Mouse (Mus musculus) kidney, embryonic 16.5 days (tissue): ENCODE measurements around the gene Ppp1r1b. TPM values are rescaled to one million over a fixed set of nuclear protein-coding genes. Genes with fewer than 3 reads are reported as not detected.
"Not testable (repeated sequence)": the region's sequence is repeated elsewhere in the genome, so short reads cannot be mapped to it uniquely, and the experiment has no call there.

Experiments used
- ATAC-seq: fragments of 200-750 bp; cut with Nextera tagmentation; 2 replicates; pipeline ENCODE4 v1.8.0; 2017; ENCODE audit warnings: moderate TSS enrichment; ENCODE audit not compliant: low FRiP score, low TSS enrichment
- H3K27ac ChIP-seq: fragments of 300-500 bp; sonication (generic); 2 replicates; pipeline ENCODE4 v1.5.1; 2014; ENCODE audit warnings: low read length
- H3K27me3 ChIP-seq: fragments of 300-500 bp; sonication (generic); 2 replicates; pipeline ENCODE4 v1.6.1; 2014; ENCODE audit warnings: low read length, control low read depth, mixed read lengths; ENCODE audit not compliant: insufficient read depth
- H3K36me3 ChIP-seq: fragments of 300-500 bp; sonication (generic); 2 replicates; pipeline ENCODE4 v1.6.1; 2014; ENCODE audit warnings: low read length, control low read depth, mixed read lengths; ENCODE audit not compliant: insufficient read depth
- H3K4me1 ChIP-seq: fragments of 300-500 bp; sonication (generic); 2 replicates; pipeline ENCODE4 v1.6.1; 2014; ENCODE audit warnings: low read length, control low read depth, mixed read lengths; ENCODE audit not compliant: insufficient read depth
- H3K4me2 ChIP-seq: fragments of 300-500 bp; sonication (generic); replicated peaks from 2 replicates; pipeline ENCODE4 v1.6.1; 2014; ENCODE audit warnings: low read depth, low read length
- H3K4me3 ChIP-seq: fragments of 300-500 bp; sonication (generic); 2 replicates; pipeline ENCODE4 v1.5.1; 2014; ENCODE audit warnings: mild to moderate bottlenecking, low read length
- H3K9ac ChIP-seq: fragments of 300-500 bp; sonication (generic); replicated peaks from 2 replicates; pipeline ENCODE4 v1.6.1; 2014; ENCODE audit warnings: low read length
- H3K9me3 ChIP-seq: fragments of 300-500 bp; sonication (generic); 2 replicates; pipeline ENCODE4 v1.6.1; 2016; ENCODE audit warnings: low read length, control low read depth
- WGBS: fragments of 180-500 bp; shearing (Covaris S2); extraction: QIAGEN DNeasy Blood & Tissue Kit; methylation state at CpG from one replicate; pipeline ENCODE4 v1.1.7; 2014; 5-methylcytosine and 5-hydroxymethylcytosine counted together
- polyA plus RNA-seq: library from polyadenylated mRNA; unstranded; fragments of >200 nt; fragmentation: Nextera tagmentation; extraction: Ambion mirVana; gene quantifications from 2 replicates; pipeline ENCODE4 v1.2.1, GENCODE M21; 2015

Gene Ppp1r1b
- polyA plus RNA-seq, 1 experiment from 2014 or later = 5.8 TPM

- H3K4me2 ChIP-seq, H3K27ac ChIP-seq, H3K4me3 ChIP-seq, H3K9me3 ChIP-seq, ATAC-seq, H3K9ac ChIP-seq: not testable (repeated sequence)
- H3K4me1 ChIP-seq = peaks cover 12% of the 10 kb centered on the region; the same call in 1 of the 2 replicates
- 29% methylated on average over 2 of the region's 2 CpGs for WGBS
- H3K36me3 ChIP-seq = peaks cover 30% of the 10 kb centered on the region
- H3K27me3 ChIP-seq = peaks cover 21% of the 10 kb centered on the region
Observed at GRCm38 (mm10) chr11:98382405-98382804, 34.2 kb downstream of the Ppp1r1b start.

GRCm38 (mm10) chr11:98383261-98384030 is 35.2 kb downstream of the Ppp1r1b start, which contains the start of gene Tcap:
TSS of gene Tcap (plus strand) at chr11:98383811.
- Histone ChIP-seq H3K36me3 (peaks cover 20% of the 10 kb centered on the region), H3K9ac (no peak within 1 kb of the TSS), H3K9me3 (no peaks in the 10 kb centered on the region), H3K4me3 (no peak within 1 kb of the TSS), H3K27me3 (peaks cover 27% of the 10 kb centered on the region), H3K4me1 (peaks cover 14% of the 10 kb centered on the region; the same call in 1 of the 2 replicates), H3K4me2 (no peak within 1 kb of the TSS), H3K27ac (peak within 1 kb of the TSS; percentile 54)
- peak; percentile 24; the same call in 1 of the 2 replicates for ATAC-seq
- 50% methylated on average over 14 of the region's 14 CpGs for WGBS

GRCm38 (mm10) chr11:98384216-98384615 is 36.0 kb downstream of the Ppp1r1b start:
- H3K27me3 ChIP-seq = peaks cover 27% of the 10 kb centered on the region

GRCm38 (mm10) chr11:98384721-98385637 is 36.8 kb downstream of the Ppp1r1b start:
- Histone ChIP-seq H3K9ac (no peak overlapping the region), H3K4me2 (no peak overlapping the region), H3K9me3 (no peaks in the 10 kb centered on the region)

More at GRCm38 (mm10) chr11:98384216-98384615, 36.0 kb downstream of the Ppp1r1b start:
- Histone ChIP-seq H3K4me3 (no peak overlapping the region), H3K27ac (peak overlapping the region; percentile 54), H3K4me1 (peaks cover 21% of the 10 kb centered on the region), H3K9me3 (no peaks in the 10 kb centered on the region), H3K36me3 (peaks cover 12% of the 10 kb centered on the region), H3K9ac (no peak overlapping the region), H3K4me2 (no peak overlapping the region)
- ATAC-seq = no peak
- WGBS = 73% methylated on average over 20 of the region's 20 CpGs

GRCm38 (mm10) chr11:98385638-98386585 is 37.7 kb downstream of the Ppp1r1b start, which contains the start of gene Pnmt:
TSS of gene Pnmt (plus strand) at chr11:98386450.
- Histone ChIP-seq H3K4me3 (no peak within 1 kb of the TSS), H3K4me2 (no peak within 1 kb of the TSS; the same call in 1 of the 2 replicates), H3K27me3 (peaks cover 27% of the 10 kb centered on the region), H3K27ac (no peak within 1 kb of the TSS), H3K36me3 (peaks cover under 1% of the 10 kb centered on the region; the same call in 1 of the 2 replicates), H3K9me3 (no peaks in the 10 kb centered on the region), H3K9ac (no peak within 1 kb of the TSS), H3K4me1 (peaks cover 24% of the 10 kb centered on the region)
- ATAC-seq = no peak
- 49% methylated on average over 24 of the region's 25 CpGs for WGBS

More at GRCm38 (mm10) chr11:98384721-98385637, 36.8 kb downstream of the Ppp1r1b start:
- Histone ChIP-seq H3K4me3 (no peak overlapping the region), H3K27me3 (peaks cover 27% of the 10 kb centered on the region), H3K4me1 (peaks cover 24% of the 10 kb centered on the region), H3K27ac (peak overlapping the region; percentile 54), H3K36me3 (peaks cover 9% of the 10 kb centered on the region)
- peak; percentile 49; the same call in 1 of the 2 replicates for ATAC-seq
- WGBS = 38% methylated on average over 8 of the region's 8 CpGs

GRCm38 (mm10) chr11:98386596-98386995 is 38.4 kb downstream of the Ppp1r1b start:
- Histone ChIP-seq H3K4me2 (no peak overlapping the region; the same call in 1 of the 2 replicates), H3K9me3 (no peaks in the 10 kb centered on the region), H3K4me3 (no peak overlapping the region), H3K27me3 (peaks cover 27% of the 10 kb centered on the region), H3K36me3 (no peaks in the 10 kb centered on the region), H3K27ac (no peak overlapping the region), H3K4me1 (peaks cover 24% of the 10 kb centered on the region), H3K9ac (no peak overlapping the region)
- no peak for ATAC-seq
- WGBS = 17% methylated on average over 24 of the region's 24 CpGs

GRCm38 (mm10) chr11:98387056-98387577 is 38.9 kb downstream of the Ppp1r1b start:
- H3K4me2 ChIP-seq = no peak overlapping the region
- H3K27me3 ChIP-seq = peaks cover 27% of the 10 kb centered on the region
- ATAC-seq = no peak
- H3K4me3 ChIP-seq = no peak overlapping the region
- no peaks in the 10 kb centered on the region for H3K9me3 ChIP-seq
- peaks cover 28% of the 10 kb centered on the region for H3K4me1 ChIP-seq
- H3K36me3 ChIP-seq = no peaks in the 10 kb centered on the region
- no peak overlapping the region for H3K9ac ChIP-seq
- no peak overlapping the region for H3K27ac ChIP-seq
- WGBS = 44% methylated on average over 14 of the region's 14 CpGs

GRCm38 (mm10) chr11:98388282-98388681 is 40.1 kb downstream of the Ppp1r1b start:
- Histone ChIP-seq H3K9ac (no peak overlapping the region), H3K36me3 (no peaks in the 10 kb centered on the region), H3K27me3 (peaks cover 27% of the 10 kb centered on the region), H3K27ac (no peak overlapping the region), H3K4me1 (peaks cover 40% of the 10 kb centered on the region), H3K9me3 (no peaks in the 10 kb centered on the region), H3K4me2 (no peak overlapping the region), H3K4me3 (no peak overlapping the region)
- WGBS = 54% methylated on average over 10 of the region's 10 CpGs
- no peak for ATAC-seq
